29 mouse cellular contexts compared by ENCODE assay signal in the genomic region with DNA sequence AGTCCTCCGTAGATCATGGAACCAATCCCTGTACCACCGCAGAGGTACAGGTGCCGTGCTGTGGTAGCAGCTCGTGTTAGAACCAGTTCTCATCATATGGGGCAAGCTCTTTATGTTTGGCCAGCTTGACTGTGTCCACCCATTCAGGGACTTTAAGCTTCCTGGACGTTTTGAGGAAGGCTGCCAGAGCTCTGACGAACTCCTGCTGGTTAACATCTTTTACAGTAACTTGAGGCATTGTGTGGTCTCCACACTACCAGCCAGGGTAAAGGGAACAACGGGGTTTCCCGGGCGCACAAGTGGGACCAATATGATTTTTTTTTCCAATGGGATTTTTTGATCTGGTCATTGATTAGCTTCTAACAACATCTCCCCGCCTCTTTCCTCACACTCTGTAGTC.
"Had no signal": no experiment of that assay in that cellular context is flagged by ENCODE, and none has a peak within 500 bp of the region (broad histone marks: within the 10 kb centered on the region; RNA-seq: fewer than 3 reads in every experiment).

No protein-coding gene starts in this region.

- H3K4me3 ChIP-seq: embryonic facial prominence, embryonic 10.5 days; embryonic facial prominence, embryonic 12.5 days; embryonic facial prominence, embryonic 13.5 days; embryonic facial prominence, embryonic 15.5 days; erythroblast, embryonic 14.5 days; forebrain, embryonic 10.5 days; forebrain, embryonic 12.5 days; forebrain, embryonic 13.5 days; forebrain, embryonic 15.5 days; gastrocnemius, adult 2 months; heart, adult 2 months had no signal

- H3K4me1 ChIP-seq: embryonic facial prominence, embryonic 10.5 days; embryonic facial prominence, embryonic 12.5 days; embryonic facial prominence, embryonic 13.5 days; embryonic facial prominence, embryonic 15.5 days; forebrain, embryonic 10.5 days; forebrain, embryonic 12.5 days; forebrain, embryonic 13.5 days; forebrain, embryonic 15.5 days had no signal

- H3K27me3 ChIP-seq: embryonic facial prominence, embryonic 12.5 days; embryonic facial prominence, embryonic 13.5 days; embryonic facial prominence, embryonic 15.5 days; forebrain, embryonic 12.5 days; forebrain, embryonic 13.5 days; forebrain, embryonic 15.5 days had no signal

- H3K9me3 ChIP-seq: embryonic facial prominence, embryonic 10.5 days; embryonic facial prominence, embryonic 15.5 days; forebrain, embryonic 10.5 days; forebrain, embryonic 12.5 days; forebrain, embryonic 15.5 days had no signal

- H3K27ac ChIP-seq: embryonic facial prominence, embryonic 10.5 days; embryonic facial prominence, embryonic 12.5 days; embryonic facial prominence, embryonic 13.5 days; embryonic facial prominence, embryonic 15.5 days; forebrain, embryonic 10.5 days; forebrain, embryonic 12.5 days; forebrain, embryonic 13.5 days; forebrain, embryonic 15.5 days; gastrocnemius, adult 2 months; heart, adult 2 months had no signal

- ATAC-seq: forebrain, embryonic 13.5 days; forebrain, embryonic 14.5 days; forebrain, embryonic 15.5 days; forebrain, embryonic 16.5 days; forebrain, postnatal 0 days had no signal

- H3K9ac ChIP-seq: embryonic facial prominence, embryonic 12.5 days; embryonic facial prominence, embryonic 13.5 days; embryonic facial prominence, embryonic 15.5 days; forebrain, embryonic 12.5 days; forebrain, embryonic 13.5 days; forebrain, embryonic 15.5 days; forebrain, postnatal 0 days had no signal

- DNase-seq: cerebellum, adult 2 months; cerebellum, adult 8-10 months; cerebellum, adult 9-10 months; cerebellum, adult 9-11 months; cerebellum, postnatal 10 days; cerebellum, postnatal 14 days; cerebellum, postnatal 25 days; cerebellum, postnatal 36 days; embryo, embryonic 11 days; forebrain, postnatal 0 days; gastrocnemius, adult 2 months; gastrocnemius, postnatal 10 days; gastrocnemius, postnatal 14 days; gastrocnemius, postnatal 25 days; gastrocnemius, postnatal 36 days; heart, adult 11 months; heart, adult 18-20 months; heart, adult 2 months had no signal

- H3K36me3 ChIP-seq: embryonic facial prominence, embryonic 10.5 days; embryonic facial prominence, embryonic 12.5 days; embryonic facial prominence, embryonic 13.5 days; embryonic facial prominence, embryonic 15.5 days; forebrain, embryonic 10.5 days; forebrain, embryonic 12.5 days; forebrain, embryonic 15.5 days had no signal

- H3K4me2 ChIP-seq: embryonic facial prominence, embryonic 12.5 days; embryonic facial prominence, embryonic 13.5 days; embryonic facial prominence, embryonic 15.5 days; forebrain, embryonic 12.5 days; forebrain, embryonic 13.5 days; forebrain, embryonic 15.5 days had no signal
